Mouse (Mus musculus) testis, adult 2 months (tissue): Measurements from ENCODE around the gene Zfp428. TPM values are rescaled to one million over a fixed set of nuclear protein-coding genes. Genes with fewer than 3 reads are reported as not detected.

Source experiments
- H3K27ac ChIP-seq: fragments of 200-500 bp; 2 replicates; pipeline ENCODE4 v1.5.1; 2012; ENCODE audit warnings: low read depth, low read length; ENCODE audit not compliant: control insufficient read depth, insufficient read depth
- H3K27me3 ChIP-seq: fragments of 200-500 bp; 2 replicates; pipeline ENCODE4 v1.6.1; 2012; ENCODE audit warnings: mild to moderate bottlenecking, low read length, moderate library complexity; ENCODE audit not compliant: control insufficient read depth, insufficient read depth
- H3K36me3 ChIP-seq: fragments of 200-500 bp; 2 replicates; pipeline ENCODE4 v1.6.1; 2012; ENCODE audit warnings: mild to moderate bottlenecking, low read length; ENCODE audit not compliant: control insufficient read depth, insufficient read depth
- H3K4me1 ChIP-seq: fragments of 200-500 bp; 2 replicates; pipeline ENCODE4 v1.6.1; 2012; ENCODE audit warnings: low read length; ENCODE audit not compliant: control insufficient read depth, insufficient read depth
- H3K4me3 ChIP-seq: fragments of 200-500 bp; 2 replicates; pipeline ENCODE4 v1.5.1; 2012; ENCODE audit warnings: low read depth, mild to moderate bottlenecking, low read length, moderate library complexity, mixed read lengths; ENCODE audit not compliant: control insufficient read depth
- CTCF ChIP-seq: fragments of 200-500 bp; IDR thresholded peaks from 2 replicates; pipeline ENCODE4 v1.5.1; 2012; ENCODE audit warnings: low read depth, mild to moderate bottlenecking, inconsistent platforms, low read length, moderate library complexity; ENCODE audit not compliant: control insufficient read depth, insufficient read depth, insufficient replicate concordance
- POLR2A ChIP-seq: fragments of 200-500 bp; IDR thresholded peaks from 2 replicates; pipeline ENCODE4 v1.6.1; 2012; ENCODE audit warnings: low read depth, mild to moderate bottlenecking, inconsistent platforms, low read length, moderate library complexity; ENCODE audit not compliant: control insufficient read depth
- polyA plus RNA-seq: library from polyadenylated mRNA; depleted of rRNA; stranded (reverse); fragments of >200 nt; gene quantifications from 2 replicates; pipeline ENCODE4 v1.2.3, GENCODE M21; 2012; rRNA removed

Gene Zfp428
- polyA plus RNA-seq, 1 experiment = 16.8 TPM

GRCm38 (mm10) chr7:24564607-24565265 lies 57.9 kb downstream of the Zfp428 start:
- TF ChIP-seq CTCF = peak; percentile 85; the same call in 1 of the 2 replicates
- no peak for TF ChIP-seq POLR2A
- peaks cover 3% of the 10 kb centered on the region for H3K36me3 ChIP-seq
- no peaks in the 10 kb centered on the region for H3K27me3 ChIP-seq
- no peak overlapping the region for H3K4me3 ChIP-seq
- peaks cover 4% of the 10 kb centered on the region for H3K4me1 ChIP-seq
- no peak overlapping the region for H3K27ac ChIP-seq

Other genes with a start within 250 kb of the Zfp428 start
- gene Zfp93, start 236.6 kb upstream of the Zfp428 start, polyA plus RNA-seq = 3.9 and 4.6 TPM in 2 replicates
- gene Zfp61, start 205.8 kb upstream of the Zfp428 start, polyA plus RNA-seq = 12.1 and 12.4 TPM in 2 replicates
- 10.5 and 10.8 TPM in 2 replicates for gene Zfp94, start 190.3 kb upstream of the Zfp428 start, polyA plus RNA-seq
- gene Tescl, start 173.1 kb upstream of the Zfp428 start, polyA plus RNA-seq = 277 and 339 TPM in 2 replicates
- gene Lypd5, start 157.8 kb upstream of the Zfp428 start, polyA plus RNA-seq = 1.7 and 2.3 TPM in 2 replicates
- gene Kcnn4, start 136.7 kb upstream of the Zfp428 start, polyA plus RNA-seq = 2.5 and 3.8 TPM in 2 replicates
- gene Smg9, start 107.4 kb upstream of the Zfp428 start, polyA plus RNA-seq = 151 and 171 TPM in 2 replicates
- gene Irgc1, start 54.7 kb upstream of the Zfp428 start, polyA plus RNA-seq = 1,510 and 1,812 TPM in 2 replicates
- 0.38 TPM in 1 of 2 replicates, not detected in the other for gene Plaur, start 44.5 kb upstream of the Zfp428 start, polyA plus RNA-seq
- 1.8 and 2.5 TPM in 2 replicates for gene Cadm4, start 25.0 kb upstream of the Zfp428 start, polyA plus RNA-seq
- gene AC161166.1, start 5.4 kb downstream of the Zfp428 start, polyA plus RNA-seq = 144 and 154 TPM in 2 replicates
- gene Irgq, start 23.7 kb downstream of the Zfp428 start, polyA plus RNA-seq = 2.2 and 2.4 TPM in 2 replicates
- 18.3 and 20.2 TPM in 2 replicates for gene Pinlyp, start 39.1 kb downstream of the Zfp428 start, polyA plus RNA-seq
- 69.4 and 79.8 TPM in 2 replicates for gene Xrcc1, start 39.3 kb downstream of the Zfp428 start, polyA plus RNA-seq
- gene Ethe1, start 80.5 kb downstream of the Zfp428 start, polyA plus RNA-seq = 1.3 and 1.5 TPM in 2 replicates
- gene Zfp575, start 80.6 kb downstream of the Zfp428 start, polyA plus RNA-seq = 0.04 and 0.06 TPM in 2 replicates
- gene Phldb3, start 103.8 kb downstream of the Zfp428 start, polyA plus RNA-seq = 0.52 and 0.85 TPM in 2 replicates
- 0.06 and 0.16 TPM in 2 replicates for gene Lypd3, start 129.5 kb downstream of the Zfp428 start, polyA plus RNA-seq
- gene Tex101, start 169.7 kb downstream of the Zfp428 start, polyA plus RNA-seq = 418 and 545 TPM in 2 replicates
- 97.9 and 114 TPM in 2 replicates for gene BC049730, start 202.2 kb downstream of the Zfp428 start, polyA plus RNA-seq
- 57.3 and 81.2 TPM in 2 replicates for gene Gm4763, start 219.9 kb downstream of the Zfp428 start, polyA plus RNA-seq